Mouse (Mus musculus) neutrophil, adult 59 days (primary cell): ENCODE measurements around the gene Ascl5. TPM values are rescaled to one million over a fixed set of nuclear protein-coding genes. Genes with fewer than 3 reads are reported as not detected.

Experiments used
- total RNA-seq, 2 experiments: library from RNA; stranded (reverse); gene quantifications; 1 replicate in 1 of 2; 2 replicates in 1 of 2; pipeline ENCODE4 v1.2.4; 2023

Ascl5 gene
- not detected for total RNA-seq

DNA sequence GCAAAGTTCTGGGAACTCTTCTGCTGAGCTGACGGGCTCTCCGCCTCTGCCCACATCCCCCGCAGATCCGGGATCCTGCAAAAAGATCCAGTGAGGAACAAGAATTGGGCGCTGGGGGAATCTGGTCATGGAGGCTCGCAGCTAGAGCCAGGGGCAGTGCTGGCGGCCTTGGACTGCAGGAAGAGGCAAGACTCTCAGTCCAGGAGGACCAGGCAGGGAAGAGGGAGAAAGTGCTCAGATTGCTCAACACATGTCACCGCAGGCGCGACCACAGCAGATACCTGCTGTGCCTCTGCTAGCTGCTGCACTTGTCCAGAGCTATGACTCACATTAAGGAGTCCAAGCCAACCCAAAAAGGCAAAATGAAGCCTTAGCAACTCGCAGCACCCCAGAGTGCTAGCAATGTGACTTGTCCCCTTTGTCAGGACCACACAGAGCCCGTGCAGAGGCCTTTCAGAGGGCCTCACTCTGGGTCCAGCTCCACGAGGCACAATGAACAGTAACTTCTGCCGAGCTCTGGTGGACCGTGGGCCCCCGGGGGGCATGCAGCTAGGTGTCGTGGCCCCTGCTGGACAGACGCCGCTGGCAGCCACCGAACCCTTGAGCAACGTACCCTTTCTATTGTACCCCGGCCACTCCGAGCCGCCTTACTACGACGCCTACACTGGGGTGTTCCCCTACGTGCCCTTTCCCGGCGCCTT, at the start of gene Ascl5:
Gene Ascl5, plus strand, starts transcription at position 493 of the 701 bp plus-strand sequence.

DNA sequence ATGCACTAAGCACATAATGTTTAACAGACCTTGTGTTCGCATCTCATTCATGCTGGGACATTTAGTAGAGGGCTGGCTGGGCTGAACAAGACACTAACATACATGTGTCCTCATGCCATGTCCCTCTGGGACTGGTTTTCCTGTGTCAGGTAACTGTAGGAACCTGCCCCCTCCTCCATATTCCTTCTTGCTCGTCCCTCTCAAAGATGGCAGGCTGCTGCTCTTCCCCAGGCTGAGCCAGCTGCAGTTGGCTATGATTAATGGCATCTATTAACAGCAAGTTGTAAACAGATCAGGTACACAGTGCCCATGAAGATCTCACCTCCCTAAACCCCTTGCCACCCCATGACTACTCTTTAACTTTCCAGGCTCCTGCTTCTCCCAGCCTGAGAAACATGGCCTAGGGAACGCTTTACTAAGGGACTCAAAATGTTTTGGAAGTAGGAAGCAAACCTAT, 44.3 kb upstream of the Ascl5 start, which contains the start of gene Igfn1:
Gene Igfn1, minus strand, starts transcription at position 51 of the 457 bp plus-strand sequence.

GRCm38 (mm10) chr1:136007211-136008158, 43.1 kb upstream of the Ascl5 start, which contains the start of gene Tmem9:
Gene Tmem9 (plus strand): TSS chr1:136008150.

GRCm38 (mm10) chr1:136052547-136052946, 1.9 kb downstream of the Ascl5 start, which contains the start of gene Cacna1s:
Gene Cacna1s (plus strand): TSS chr1:136052750.

Other genes with a start within 250 kb of the Ascl5 start
- gene Lad1, start 232.2 kb upstream of the Ascl5 start, total RNA-seq: not detected
- not detected for gene Tnnt2, start 214.4 kb upstream of the Ascl5 start, total RNA-seq
- gene Pkp1, start 131.6 kb upstream of the Ascl5 start, total RNA-seq: not detected
- gene Igfn1, start 44.5 kb upstream of the Ascl5 start, total RNA-seq: not detected
- gene Tmem9, start 42.7 kb upstream of the Ascl5 start, total RNA-seq: 1 to 10 TPM; 1.5 to 4.4 TPM
- gene Cacna1s, start 1.9 kb downstream of the Ascl5 start, total RNA-seq: under 1 TPM in 1 of 2 experiments, not detected in 1; 0.76 TPM
- gene Kif21b, start 80.6 kb downstream of the Ascl5 start, total RNA-seq: 100 to 1,000 TPM; 179 to 181 TPM
- gene Mroh3, start 162.0 kb downstream of the Ascl5 start, total RNA-seq: not detected
- gene Inava, start 183.5 kb downstream of the Ascl5 start, total RNA-seq: not detected
- gene Gpr25, start 210.1 kb downstream of the Ascl5 start, total RNA-seq: not detected